Mouse (Mus musculus) Patski (cell line): ENCODE data around the gene Nab2. TPM values are rescaled to one million over a fixed set of nuclear protein-coding genes. Genes with fewer than 3 reads are reported as not detected.

Experiments
- ATAC-seq: fragments of 100-300 bp; one replicate; pipeline ENCODE4 v1.8.0; 2021
- CTCF ChIA-PET: fragments of 350-600 bp; sonication (Branson Sonifier 250); formaldehyde crosslinking; loops from one replicate; lab custom pipeline; 2022; ENCODE audit warnings: inconsistent platforms; lab: Charles Lee
- POLR2A ChIA-PET: fragments of 350-600 bp; sonication (Branson Sonifier 250); formaldehyde crosslinking; loops from one replicate; lab custom pipeline; 2022; ENCODE audit warnings: antibody characterized with exemption, inconsistent platforms; lab: Charles Lee
- DNase-seq: peaks from one replicate; pipeline ENCODE4 v3.0.0-alpha.2; 2011; ENCODE audit warnings: low read depth, low spot score
- H3K27me3 ChIP-seq: fragments of 371-371 bp; one replicate; pipeline ENCODE4 v1.5.1; 2021
- CTCF ChIP-seq: fragments of 100-300 bp; IDR thresholded peaks from one replicate; pipeline ENCODE4 v1.5.1; 2021
- in situ Hi-C: fragments of 300-500 bp; cut with MboI; formaldehyde crosslinking; loops from 3 replicates; pipeline ENCODE4 v1.11.1; 2018; ENCODE audit warnings: low pct_unique_long_range_greater_than_20kb, mixed read lengths
- polyA plus RNA-seq: library from polyadenylated mRNA; unstranded; gene quantifications from one replicate; pipeline ENCODE4 v1.2.3, GENCODE M21; 2021

The Nab2 gene
- polyA plus RNA-seq, 1 experiment from 2014 or later, result 31.8 TPM

GRCm38 (mm10) chr10:127612079-127612775 lies 56.1 kb downstream of the Nab2 start:
- DNase-seq (no peak), ATAC-seq (no peak)
- in situ Hi-C loops, result no loop called here
- no peaks in the 10 kb centered on the region for H3K27me3 ChIP-seq
- no peak for TF ChIP-seq CTCF
- CTCF ChIA-PET, result interaction anchor here (0.6 to 1.3 kb wide), 2 partner anchors 9 to 56 kb away, joined by 3 read pairs; partner anchors contain the start of gene Nab2
- POLR2A ChIA-PET, result no interaction called here

Other genes starting within 250 kb of the Nab2 start
- gene Stac3, start 166.9 kb downstream of the Nab2 start, polyA plus RNA-seq, result 0.80 TPM
- 0.18 TPM for gene Ndufa4l2, start 153.6 kb downstream of the Nab2 start, polyA plus RNA-seq
- 144 TPM for gene Shmt2, start 146.1 kb downstream of the Nab2 start, polyA plus RNA-seq
- 6.0 TPM for gene Nxph4, start 134.0 kb downstream of the Nab2 start, polyA plus RNA-seq
- gene Lrp1, start 47.4 kb downstream of the Nab2 start, polyA plus RNA-seq, result 62.5 TPM
- gene Stat6, start 25.6 kb downstream of the Nab2 start, polyA plus RNA-seq, result 67.3 TPM
- 8.0 TPM for gene Nemp1, start 1.7 kb downstream of the Nab2 start, polyA plus RNA-seq
- 0.17 TPM for gene Myo1a, start 36.6 kb upstream of the Nab2 start, polyA plus RNA-seq
- gene Tac2, start 55.9 kb upstream of the Nab2 start, polyA plus RNA-seq, result not detected
- 7.5 TPM for gene Zbtb39, start 71.0 kb upstream of the Nab2 start, polyA plus RNA-seq
- 0.49 TPM for gene Gpr182, start 83.2 kb upstream of the Nab2 start, polyA plus RNA-seq
- gene Rdh1, start 91.2 kb upstream of the Nab2 start, polyA plus RNA-seq, result 0.05 TPM
- 0.18 TPM for gene Rdh16f1, start 91.2 kb upstream of the Nab2 start, polyA plus RNA-seq
- gene Rdh9, start 107.8 kb upstream of the Nab2 start, polyA plus RNA-seq, result not detected
- 0.03 TPM for gene Rdh16, start 132.6 kb upstream of the Nab2 start, polyA plus RNA-seq
- gene Rdh19, start 181.4 kb upstream of the Nab2 start, polyA plus RNA-seq, result not detected
- not detected for gene Rdh16f2, start 197.9 kb upstream of the Nab2 start, polyA plus RNA-seq
- not detected for gene Rdh7, start 220.2 kb upstream of the Nab2 start, polyA plus RNA-seq
- gene Sdr9c7, start 229.9 kb upstream of the Nab2 start, polyA plus RNA-seq, result not detected